Mouse (Mus musculus) embryonic facial prominence, embryonic 14.5 days (tissue): ENCODE data around the gene Mob1b. TPM values are rescaled to one million over a fixed set of nuclear protein-coding genes. Genes with fewer than 3 reads are reported as not detected.
"Not testable (repeated sequence)": the region's sequence is repeated elsewhere in the genome, so short reads cannot be mapped to it uniquely, and the experiment has no call there.

ENCODE experiments used
- ATAC-seq: fragments of 200-750 bp; cut with Nextera tagmentation; 2 replicates; pipeline ENCODE4 v1.8.0; 2017; ENCODE audit warnings: low read depth, moderate number of reproducible peaks, moderate TSS enrichment
- DNase-seq: peaks from one replicate; pipeline ENCODE4 v3.0.0-alpha.2; 2015; ENCODE audit warnings: low spot score
- H3K27ac ChIP-seq: fragments of 300-500 bp; sonication (generic); replicated peaks from 2 replicates; pipeline ENCODE4 v1.5.1; 2014; ENCODE audit warnings: low read depth, mild to moderate bottlenecking, low read length, moderate library complexity
- H3K27me3 ChIP-seq: fragments of 300-500 bp; sonication (generic); replicated peaks from 2 replicates; pipeline ENCODE4 v1.6.1; 2014; ENCODE audit warnings: low read length; ENCODE audit not compliant: control insufficient read depth, insufficient read depth
- H3K36me3 ChIP-seq: fragments of 300-500 bp; sonication (generic); 2 replicates; pipeline ENCODE4 v1.6.1; 2014; ENCODE audit warnings: low read length, mixed read lengths; ENCODE audit not compliant: control insufficient read depth, insufficient read depth
- H3K4me1 ChIP-seq: fragments of 300-500 bp; sonication (generic); 2 replicates; pipeline ENCODE4 v1.6.1; 2014; ENCODE audit warnings: antibody characterized with exemption, low read length; ENCODE audit not compliant: control insufficient read depth, insufficient read depth
- H3K4me2 ChIP-seq: fragments of 300-500 bp; sonication (generic); 2 replicates; pipeline ENCODE4 v1.6.1; 2014; ENCODE audit warnings: low read depth, mild to moderate bottlenecking, low read length, moderate library complexity, mixed read lengths
- H3K4me3 ChIP-seq: fragments of 300-500 bp; sonication (generic); 2 replicates; pipeline ENCODE4 v1.5.1; 2014; ENCODE audit warnings: low read depth, mild to moderate bottlenecking, low read length
- H3K9ac ChIP-seq: fragments of 300-500 bp; sonication (generic); 2 replicates; pipeline ENCODE4 v1.6.1; 2014; ENCODE audit warnings: low read depth, mild to moderate bottlenecking, low read length, moderate library complexity, mixed read lengths
- H3K9me3 ChIP-seq: fragments of 300-500 bp; sonication (generic); 2 replicates; pipeline ENCODE4 v1.6.1; 2016; ENCODE audit warnings: low read length; ENCODE audit not compliant: control insufficient read depth
- WGBS: fragments of 180-500 bp; shearing (Covaris S2); extraction: QIAGEN DNeasy Blood & Tissue Kit; methylation state at CpG from one replicate; pipeline ENCODE4 v1.1.7; 2014; 5-methylcytosine and 5-hydroxymethylcytosine counted together
- polyA plus RNA-seq: library from polyadenylated mRNA; unstranded; fragments of >200 nt; fragmentation: Nextera tagmentation; extraction: Ambion mirVana; gene quantifications from 2 replicates; pipeline ENCODE4 v1.2.1, GENCODE M21; 2014

The Mob1b gene
- polyA plus RNA-seq, 1 experiment from 2014 or later = 16.1 TPM

GRCm38 (mm10) chr5:88721003-88721475, 384 bp downstream of the Mob1b start:
- H3K4me2 ChIP-seq = peak overlapping the region; percentile 86
- ATAC-seq (peak; percentile 70), DNase-seq (no peak)
- H3K9ac ChIP-seq = peak overlapping the region; percentile 96
- no peaks in the 10 kb centered on the region for H3K9me3 ChIP-seq
- peaks cover 16% of the 10 kb centered on the region for H3K4me1 ChIP-seq
- H3K36me3 ChIP-seq = no peaks in the 10 kb centered on the region
- H3K27me3 ChIP-seq = no peaks in the 10 kb centered on the region
- H3K4me3 ChIP-seq = peak overlapping the region; percentile 97
- peak overlapping the region; percentile 90 for H3K27ac ChIP-seq
- WGBS = 0% methylated on average over 8 of the region's 38 CpGs

GRCm38 (mm10) chr5:88721565-88722212, 1.0 kb downstream of the Mob1b start:
- Histone ChIP-seq H3K36me3 (no peaks in the 10 kb centered on the region), H3K9me3 (no peaks in the 10 kb centered on the region), H3K27me3 (no peaks in the 10 kb centered on the region), H3K4me2 (peak overlapping the region; percentile 86), H3K27ac (peak overlapping the region; percentile 90), H3K9ac (peak overlapping the region; percentile 96), H3K4me1 (peaks cover 16% of the 10 kb centered on the region), H3K4me3 (peak overlapping the region; percentile 97)
- DNase-seq (peak; percentile 22), ATAC-seq (peak; percentile 12; the same call in 1 of the 2 replicates)
- under 1% methylated on average over 30 of the region's 31 CpGs for WGBS

DNA sequence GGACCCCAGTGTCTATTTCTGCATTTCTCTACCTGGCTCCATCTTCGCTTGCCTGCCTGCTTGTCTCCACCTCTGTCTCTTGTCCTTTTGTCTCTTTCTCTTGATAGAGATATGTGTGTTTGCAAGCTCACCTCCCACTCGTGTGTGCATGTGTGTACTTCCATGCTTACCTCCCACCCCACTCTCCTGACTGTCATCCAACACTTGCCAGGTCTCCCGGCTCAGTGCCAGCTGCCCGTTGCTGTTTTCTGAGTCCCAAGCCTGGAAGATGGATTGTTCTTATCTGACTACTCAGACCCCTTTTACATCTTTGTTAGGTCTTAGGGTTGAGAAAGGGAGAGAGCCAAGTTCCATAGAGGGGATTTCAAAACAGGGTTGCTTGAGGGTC, 1.6 kb downstream of the Mob1b start:
- WGBS = 38% methylated on average over 4 of the region's 4 CpGs

DNA sequence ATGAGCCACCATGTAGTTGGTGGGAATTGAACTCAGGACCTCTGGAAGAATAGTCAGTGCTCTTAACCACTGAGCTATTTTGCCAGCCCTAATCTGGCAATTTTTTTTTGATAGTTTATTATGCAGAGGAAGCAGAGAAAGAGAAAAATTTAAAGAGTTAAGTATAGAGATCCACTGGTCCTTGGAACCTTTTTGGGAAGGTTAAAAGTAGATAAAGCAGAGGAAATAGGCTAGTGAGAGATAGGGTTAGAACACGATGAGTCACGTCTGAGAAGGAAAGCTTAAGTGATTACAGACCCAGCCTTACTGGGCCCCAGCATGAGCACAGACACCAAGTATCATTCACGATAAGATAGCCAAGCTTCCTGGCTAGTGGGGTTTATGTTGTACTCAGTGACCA, 3.4 kb downstream of the Mob1b start:
- no peak for ATAC-seq
- H3K9ac ChIP-seq = no peak overlapping the region
- 0 out of 2 replicates have a peak, but pooled peaks cover 2% of the 10 kb centered on the region for H3K36me3 ChIP-seq
- DNase-seq = no peak
- no peaks in the 10 kb centered on the region for H3K27me3 ChIP-seq
- no peak overlapping the region for H3K4me2 ChIP-seq
- H3K9me3 ChIP-seq = no peaks in the 10 kb centered on the region
- WGBS = 42% methylated on average over 3 of the region's 3 CpGs
- no peak overlapping the region for H3K27ac ChIP-seq
- H3K4me1 ChIP-seq = peaks cover 16% of the 10 kb centered on the region
- no peak overlapping the region for H3K4me3 ChIP-seq

More for the DNA sequence above, 1.6 kb downstream of the Mob1b start:
- DNase-seq (no peak), ATAC-seq (no peak)
- Histone ChIP-seq H3K4me3 (peak overlapping the region; percentile 97), H3K9ac (peak overlapping the region; percentile 96), H3K27me3 (no peaks in the 10 kb centered on the region), H3K27ac (no peak overlapping the region), H3K4me1 (peaks cover 16% of the 10 kb centered on the region), H3K9me3 (no peaks in the 10 kb centered on the region), H3K4me2 (peak overlapping the region; percentile 86), H3K36me3 (no peaks in the 10 kb centered on the region)

GRCm38 (mm10) chr5:88727593-88728144, 7.0 kb downstream of the Mob1b start:
- H3K9me3 ChIP-seq = no peaks in the 10 kb centered on the region
- 0 out of 2 replicates have a peak, but pooled peaks cover 2% of the 10 kb centered on the region for H3K36me3 ChIP-seq
- H3K27ac ChIP-seq = no peak overlapping the region
- H3K9ac ChIP-seq = no peak overlapping the region
- no peaks in the 10 kb centered on the region for H3K27me3 ChIP-seq
- WGBS = 80% methylated on average over 3 of the region's 3 CpGs
- ATAC-seq (no peak), DNase-seq (no peak)
- peaks cover 3% of the 10 kb centered on the region; the same call in 1 of the 2 replicates for H3K4me1 ChIP-seq
- no peak overlapping the region for H3K4me2 ChIP-seq
- no peak overlapping the region for H3K4me3 ChIP-seq

- no peaks in the 10 kb centered on the region for H3K4me1 ChIP-seq
- H3K9me3 ChIP-seq = no peaks in the 10 kb centered on the region
- ATAC-seq (no peak), DNase-seq (no peak)
- no peaks in the 10 kb centered on the region for H3K27me3 ChIP-seq
- 95% methylated on average over 2 of the region's 2 CpGs for WGBS
- no peaks in the 10 kb centered on the region for H3K36me3 ChIP-seq
- no peak overlapping the region for H3K27ac ChIP-seq
- H3K4me3 ChIP-seq = no peak overlapping the region
- no peak overlapping the region for H3K9ac ChIP-seq
- no peak overlapping the region for H3K4me2 ChIP-seq
These were observed 14.1 kb downstream of the Mob1b start for GRCm38 (mm10) chr5:88734786-88735185.

GRCm38 (mm10) chr5:88741065-88741464, 20.4 kb downstream of the Mob1b start:
- not testable (repeated sequence) for DNase-seq, H3K27ac ChIP-seq, H3K36me3 ChIP-seq, H3K4me1 ChIP-seq, ATAC-seq, H3K4me2 ChIP-seq, H3K9me3 ChIP-seq, H3K4me3 ChIP-seq, H3K9ac ChIP-seq, H3K27me3 ChIP-seq
- 95% methylated on average over 1 of the region's 1 CpGs for WGBS

GRCm38 (mm10) chr5:88747774-88748173, 27.1 kb downstream of the Mob1b start:
- Histone ChIP-seq H3K4me1 (no peaks in the 10 kb centered on the region), H3K9ac (no peak overlapping the region), H3K27me3 (no peaks in the 10 kb centered on the region), H3K36me3 (peaks cover 19% of the 10 kb centered on the region), H3K9me3 (no peaks in the 10 kb centered on the region), H3K4me2 (no peak overlapping the region), H3K27ac (no peak overlapping the region), H3K4me3 (no peak overlapping the region)
- ATAC-seq = peak; percentile 53; the same call in 1 of the 2 replicates
- no peak for DNase-seq
- 55% methylated on average over 1 of the region's 1 CpGs for WGBS

DNA sequence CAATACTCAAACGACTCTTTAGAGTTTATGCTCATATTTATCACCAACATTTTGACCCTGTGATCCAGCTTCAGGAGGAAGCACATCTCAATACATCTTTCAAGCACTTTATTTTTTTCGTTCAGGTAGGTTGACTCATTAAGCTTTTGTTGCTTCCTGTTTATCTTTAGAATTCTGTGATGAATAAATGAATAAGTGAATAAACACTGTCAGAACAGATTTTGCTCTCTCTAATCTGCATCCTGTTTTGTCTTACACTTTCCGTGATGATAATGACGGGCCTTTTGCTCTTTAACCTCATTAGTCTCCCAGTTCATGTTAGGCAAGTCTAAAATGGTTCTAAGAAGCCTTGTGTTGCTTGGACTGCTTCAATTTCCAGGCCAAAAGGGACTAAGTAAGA, 32.5 kb downstream of the Mob1b start:
- H3K27me3 ChIP-seq = no peaks in the 10 kb centered on the region
- H3K9me3 ChIP-seq = no peaks in the 10 kb centered on the region
- peaks cover 27% of the 10 kb centered on the region for H3K36me3 ChIP-seq
- H3K4me2 ChIP-seq = no peak overlapping the region
- no peak overlapping the region for H3K27ac ChIP-seq
- 90% methylated on average over 4 of the region's 4 CpGs for WGBS
- DNase-seq (no peak), ATAC-seq (no peak)
- no peaks in the 10 kb centered on the region for H3K4me1 ChIP-seq
- no peak overlapping the region for H3K9ac ChIP-seq
- H3K4me3 ChIP-seq = no peak overlapping the region
